Mouse (Mus musculus) ES-CJ7 (cell line): Measurements from ENCODE around the gene Gpatch8.

Source experiments
- DNase-seq: peaks from one replicate; pipeline ENCODE4 v3.0.0; 2011; ENCODE audit warnings: low read depth, low spot score

Gene Gpatch8

DNA sequence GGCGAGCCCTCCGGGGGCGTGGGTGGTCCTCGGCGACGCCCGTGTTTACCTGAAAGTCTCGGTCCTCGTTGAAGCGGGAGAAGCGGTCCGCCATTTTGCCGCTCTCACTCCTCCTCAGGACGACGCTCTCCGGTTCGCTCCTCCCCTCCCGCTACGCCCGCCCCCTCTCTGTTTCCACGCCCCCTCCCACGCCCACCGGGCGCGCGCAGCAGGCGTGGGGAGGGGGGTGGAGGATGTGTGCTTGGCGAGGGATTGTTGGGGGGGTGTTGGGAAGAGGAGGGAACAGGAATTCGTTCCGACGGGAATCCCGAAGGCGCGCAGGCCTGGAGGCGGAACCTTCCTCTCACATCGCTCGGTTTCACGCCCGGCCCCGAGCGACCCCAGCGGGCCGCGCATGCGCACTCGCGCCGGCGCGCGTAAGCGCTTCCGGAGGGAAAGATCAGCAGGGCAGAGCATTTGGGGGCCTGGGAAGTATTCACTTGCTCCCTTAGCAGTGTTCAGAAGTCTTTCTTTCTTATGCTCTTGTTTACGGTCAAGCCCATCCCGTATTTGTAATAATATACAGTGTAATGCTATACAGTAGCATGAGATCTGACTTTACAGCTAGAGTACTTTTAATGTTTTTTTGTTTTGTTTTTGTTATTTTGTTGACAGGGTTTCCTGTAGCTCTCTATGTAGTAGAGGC lies at the start of gene Gpatch8:
Gpatch8 (minus strand) TSS at position 362 of the 685 bp plus-strand sequence.
- peak; percentile 99 for DNase-seq

DNA sequence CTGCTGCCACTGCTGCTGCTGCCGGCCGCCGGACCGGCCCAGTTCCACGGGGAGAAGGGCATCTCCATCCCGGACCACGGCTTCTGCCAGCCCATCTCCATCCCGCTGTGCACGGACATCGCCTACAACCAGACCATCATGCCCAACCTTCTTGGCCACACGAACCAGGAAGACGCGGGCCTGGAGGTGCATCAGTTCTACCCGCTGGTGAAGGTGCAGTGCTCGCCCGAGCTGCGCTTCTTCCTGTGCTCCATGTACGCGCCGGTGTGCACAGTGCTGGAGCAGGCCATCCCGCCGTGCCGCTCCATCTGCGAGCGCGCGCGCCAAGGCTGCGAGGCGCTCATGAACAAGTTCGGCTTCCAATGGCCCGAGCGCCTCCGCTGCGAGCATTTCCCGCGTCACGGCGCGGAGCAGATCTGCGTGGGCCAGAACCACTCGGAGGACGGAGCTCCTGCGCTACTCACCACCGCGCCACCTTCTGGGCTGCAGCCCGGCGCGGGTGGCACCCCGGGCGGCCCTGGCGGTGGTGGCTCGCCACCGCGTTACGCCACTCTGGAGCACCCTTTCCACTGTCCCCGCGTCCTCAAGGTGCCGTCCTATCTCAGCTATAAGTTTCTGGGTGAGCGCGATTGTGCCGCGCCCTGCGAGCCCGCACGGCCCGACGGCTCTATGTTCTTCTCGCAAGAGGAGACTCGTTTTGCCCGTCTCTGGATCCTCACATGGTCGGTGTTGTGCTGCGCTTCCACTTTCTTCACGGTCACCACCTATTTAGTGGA lies 48.8 kb upstream of the Gpatch8 start:
- DNase-seq: peak; percentile 70

DNA sequence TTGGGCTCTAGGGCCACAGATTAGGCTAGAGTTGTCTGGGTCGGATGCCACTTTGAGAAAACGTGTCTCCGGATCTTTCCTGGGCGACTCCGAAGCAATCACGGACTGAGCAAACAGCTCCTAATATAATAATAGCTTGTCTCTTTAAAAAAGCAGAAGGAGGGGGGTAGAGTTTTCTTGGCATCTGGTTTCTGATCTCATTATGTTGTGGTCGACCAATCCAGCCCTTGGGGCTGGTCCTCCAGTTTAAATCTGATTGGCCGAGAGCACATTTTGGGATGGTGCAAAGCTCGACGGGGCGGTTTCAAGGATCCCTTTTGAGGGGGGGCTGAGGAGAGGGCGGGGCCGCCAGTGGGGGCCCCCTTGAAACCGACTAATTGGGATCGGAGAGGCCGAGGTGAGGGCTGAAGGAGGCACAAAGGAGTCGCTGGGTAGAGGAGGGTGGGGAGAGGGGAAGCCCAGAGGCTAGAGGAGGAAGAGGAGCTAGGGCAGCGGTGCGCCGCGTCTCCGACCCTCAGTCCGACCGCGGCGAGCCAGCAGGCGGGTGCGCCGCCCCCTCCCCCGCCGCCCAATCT lies 47.9 kb upstream of the Gpatch8 start, which contains the start of gene Fzd2:
Fzd2 (plus strand) TSS at position 387 of the 575 bp plus-strand sequence.
- peak; percentile 96 for DNase-seq

DNA sequence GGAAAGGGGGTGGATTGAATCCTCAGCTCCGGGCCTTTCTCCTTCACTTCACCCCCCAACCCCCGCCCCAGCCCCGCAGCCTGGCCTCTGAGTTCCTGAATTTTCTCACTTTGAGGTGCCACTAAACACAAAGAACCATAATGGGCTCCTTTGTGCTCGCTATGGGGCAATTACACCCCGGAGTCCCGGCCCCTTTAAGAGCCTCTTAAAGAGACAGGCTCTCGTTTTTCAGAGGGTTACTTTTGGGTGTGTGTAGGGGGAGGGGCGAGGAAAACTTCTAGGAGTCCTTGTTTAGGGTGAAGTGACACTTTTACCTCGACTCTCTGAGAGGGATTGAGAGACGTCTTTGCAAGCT lies 47.3 kb upstream of the Gpatch8 start:
- DNase-seq: peak; percentile 92

DNA sequence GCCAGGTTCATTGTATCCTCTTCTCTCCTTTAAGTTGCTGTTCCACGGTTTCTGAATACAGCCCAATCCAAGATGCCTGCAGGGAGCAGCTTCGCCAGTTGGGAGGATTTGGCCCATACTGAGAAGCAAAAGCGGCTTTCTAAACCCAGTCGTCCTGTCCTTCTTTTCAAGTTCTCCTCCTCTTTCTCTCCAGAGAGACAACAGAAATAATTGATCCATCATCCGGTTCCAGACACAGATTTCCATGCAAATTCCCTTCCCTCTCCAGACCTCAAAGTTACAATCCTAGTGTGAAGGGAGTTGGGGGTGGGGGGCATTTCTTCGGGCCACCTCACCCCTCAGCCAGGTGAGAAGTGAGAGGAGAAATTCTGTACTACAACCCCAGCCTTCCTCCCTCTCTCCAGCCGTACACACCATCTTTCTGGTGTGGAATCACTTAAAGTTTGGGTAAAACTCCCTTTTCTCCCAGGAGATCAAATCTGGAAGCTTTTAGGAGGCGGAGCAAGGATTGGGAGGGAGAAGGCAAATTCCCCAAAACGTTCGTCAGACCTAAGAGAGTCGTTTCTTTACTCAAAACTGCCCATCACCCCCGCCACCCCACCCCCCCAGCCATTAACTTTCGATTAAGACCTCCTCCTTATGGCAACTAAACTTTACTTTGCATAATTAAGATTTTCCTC lies 46.8 kb upstream of the Gpatch8 start:
- no peak for DNase-seq

DNA sequence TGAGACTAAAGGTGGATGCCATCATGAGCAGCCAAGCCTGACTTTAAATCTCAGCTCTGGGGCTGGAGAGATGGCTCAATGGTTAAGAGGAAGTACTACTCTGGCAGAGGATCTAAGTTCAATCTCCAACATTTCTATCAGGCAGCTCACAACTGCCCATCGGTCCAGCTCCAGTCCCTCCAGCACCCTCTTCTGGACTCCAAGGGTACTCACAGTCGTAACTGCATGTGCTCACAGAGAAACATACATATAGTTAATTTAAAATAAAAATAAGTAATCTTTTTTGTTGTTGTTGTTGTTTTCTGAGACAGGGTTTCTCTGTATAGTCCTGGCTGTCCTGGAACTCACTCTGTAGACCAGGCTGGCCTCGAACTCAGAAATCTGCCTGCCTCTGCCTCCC lies 43.7 kb upstream of the Gpatch8 start:
- peak; percentile 79 for DNase-seq

DNA sequence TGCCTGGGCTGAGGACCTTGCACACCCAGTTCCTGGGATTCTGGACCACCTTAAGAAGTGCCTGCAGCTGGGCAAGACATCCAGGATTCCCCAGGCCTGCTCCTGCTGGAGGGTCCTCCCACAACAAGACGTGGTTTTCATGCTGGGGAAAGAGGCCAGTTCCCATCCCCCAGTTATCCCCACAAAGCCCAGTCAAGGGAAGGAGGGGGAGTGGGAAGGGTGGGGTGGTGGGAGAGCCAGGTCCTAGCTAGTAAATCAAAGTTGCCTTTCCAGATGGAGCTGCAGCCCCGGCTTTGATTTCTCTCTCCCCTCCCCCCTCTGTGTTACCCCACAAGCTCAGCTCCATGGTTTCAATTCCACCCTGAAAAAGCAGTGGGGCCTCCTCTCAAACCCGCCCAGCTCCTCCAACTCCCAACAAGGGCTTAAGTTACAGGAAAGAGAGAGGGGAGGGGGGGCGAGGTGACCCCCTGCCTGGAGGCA lies 39.2 kb upstream of the Gpatch8 start:
- peak; percentile 66 for DNase-seq

DNA sequence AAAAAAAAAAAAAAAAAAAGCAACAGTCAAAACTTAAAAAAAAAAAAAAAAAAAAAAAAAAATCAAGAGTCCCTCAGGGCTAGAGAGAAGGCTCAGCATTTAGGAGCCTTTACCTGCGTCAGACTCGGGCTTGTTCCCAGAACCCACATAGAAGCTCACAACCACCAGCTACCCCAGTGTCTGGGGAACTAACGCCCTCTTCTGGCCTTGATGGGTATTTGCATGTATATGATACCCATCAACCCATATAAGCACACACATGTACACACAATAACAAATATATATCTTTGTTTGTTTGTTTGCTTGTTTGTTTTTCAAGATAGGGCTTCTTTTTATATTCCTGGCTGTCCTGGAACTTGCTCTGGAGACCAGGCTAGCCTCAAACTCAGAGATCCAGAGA lies 31.4 kb upstream of the Gpatch8 start:
- peak; percentile 48 for DNase-seq

DNA sequence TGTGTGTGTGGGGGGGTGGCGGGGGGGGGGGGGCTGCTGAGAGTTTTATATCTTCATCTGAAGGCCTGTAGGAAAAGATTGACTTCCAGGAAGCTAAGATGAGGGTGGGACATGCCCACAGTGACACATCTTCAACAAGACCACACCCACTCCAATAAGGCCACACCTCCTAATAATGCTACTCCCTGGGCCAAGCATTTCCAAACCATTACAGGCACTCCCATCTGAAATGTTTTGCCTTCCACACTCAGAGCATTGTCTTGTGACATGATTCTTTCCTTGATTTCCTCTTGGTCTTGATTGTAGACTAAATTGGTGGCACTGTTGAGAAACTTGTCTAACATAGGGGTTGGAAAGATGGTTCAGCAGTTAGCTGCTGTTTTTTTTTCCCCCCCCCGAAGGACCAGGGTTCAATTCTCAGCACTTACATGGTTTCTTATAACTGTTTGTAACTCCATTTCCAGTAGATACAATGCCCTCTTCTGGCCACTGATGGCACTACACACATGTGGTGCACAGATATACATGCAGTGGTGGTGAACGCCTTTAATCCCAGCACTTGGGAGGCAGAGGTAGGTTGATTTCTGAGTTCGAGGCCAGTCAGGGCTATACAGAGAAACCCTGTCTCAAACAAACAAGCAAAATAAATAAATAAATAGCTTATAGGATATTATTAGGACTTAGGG lies 30.4 kb upstream of the Gpatch8 start:
- peak; percentile 78 for DNase-seq

DNA sequence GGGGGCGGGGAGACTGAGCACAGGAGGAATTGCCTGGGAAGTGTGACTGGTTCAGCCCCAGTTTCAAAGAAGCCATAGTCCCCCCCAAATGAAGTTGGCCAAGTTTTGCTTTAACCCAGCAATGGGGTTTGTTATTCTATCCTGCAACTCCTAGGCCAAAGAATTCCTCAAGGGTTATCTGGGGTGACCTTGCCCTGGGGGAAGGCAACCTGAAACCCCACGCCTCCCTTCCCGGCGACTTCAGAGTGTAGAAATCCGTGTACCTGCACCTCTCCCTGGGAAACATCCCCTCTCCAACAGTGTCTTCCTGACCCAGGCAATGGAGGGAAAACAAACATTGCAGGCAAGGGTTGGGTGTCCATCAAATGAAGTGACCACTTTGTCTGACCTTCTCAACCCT lies 26.5 kb upstream of the Gpatch8 start:
- DNase-seq: peak; percentile 78

DNA sequence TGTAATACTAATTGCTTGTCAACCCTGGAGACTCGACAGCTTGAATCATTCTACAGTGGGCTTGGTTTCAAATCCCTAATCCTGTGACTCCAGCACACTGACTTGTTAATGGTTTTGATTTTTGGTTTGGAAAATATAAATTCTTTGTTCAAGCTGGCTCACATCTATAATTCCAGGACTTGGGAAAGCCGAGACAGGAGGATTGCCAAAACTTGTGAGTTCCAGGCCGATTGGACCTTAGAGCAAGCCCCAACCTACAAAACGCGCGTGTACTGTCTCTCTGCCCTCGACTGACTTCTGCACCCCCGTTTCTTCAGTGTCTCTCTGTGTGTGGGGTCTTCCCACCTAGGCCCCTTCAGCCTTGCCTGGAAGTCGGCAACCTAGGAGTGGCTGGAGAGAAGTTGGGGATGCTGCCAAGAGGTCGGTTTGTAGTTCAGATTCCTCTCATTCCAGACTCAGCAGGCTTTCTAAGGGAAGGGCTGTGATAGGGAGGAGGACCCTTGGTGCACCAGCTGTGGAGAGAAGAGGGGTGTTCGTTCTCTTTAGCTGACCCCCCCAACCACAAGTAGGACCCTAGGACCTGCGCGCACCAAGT lies 25.9 kb upstream of the Gpatch8 start:
- peak; percentile 87 for DNase-seq

DNA sequence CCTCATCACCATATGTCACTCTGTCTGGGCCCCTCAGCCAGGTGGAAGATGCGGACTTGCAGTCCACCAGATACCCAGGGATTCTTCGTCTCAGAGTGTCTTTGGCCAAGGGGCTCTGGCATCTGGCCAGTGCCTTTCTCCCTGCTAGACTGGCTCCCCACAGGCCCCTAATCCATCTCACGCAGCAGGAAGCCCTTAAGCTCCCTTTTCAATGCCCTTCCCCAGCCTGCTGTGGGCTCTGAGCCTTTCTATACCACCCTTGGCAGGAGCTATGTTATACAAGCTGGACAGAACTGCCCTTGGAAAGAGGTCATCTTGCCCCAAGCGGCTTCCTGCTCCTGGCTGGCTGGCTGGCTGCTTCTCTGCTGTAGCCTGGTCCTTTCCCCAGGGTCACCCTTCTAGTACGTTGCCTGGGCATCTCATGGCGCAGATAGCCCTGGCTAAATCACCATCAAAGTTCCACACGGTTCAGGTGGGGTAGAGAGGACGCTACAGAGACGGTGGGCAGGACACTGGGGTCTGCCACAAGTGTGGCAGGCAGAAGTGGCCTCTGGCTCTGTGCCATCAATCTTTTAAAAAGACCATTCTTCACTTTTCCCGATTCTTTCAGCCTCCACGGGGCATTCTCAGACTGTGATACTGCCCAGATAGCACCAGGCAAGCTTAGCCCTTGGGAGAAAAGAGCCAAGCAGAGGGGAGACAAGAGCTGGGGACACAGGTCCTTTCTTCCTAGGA lies 25.3 kb upstream of the Gpatch8 start:
- no peak for DNase-seq

DNA sequence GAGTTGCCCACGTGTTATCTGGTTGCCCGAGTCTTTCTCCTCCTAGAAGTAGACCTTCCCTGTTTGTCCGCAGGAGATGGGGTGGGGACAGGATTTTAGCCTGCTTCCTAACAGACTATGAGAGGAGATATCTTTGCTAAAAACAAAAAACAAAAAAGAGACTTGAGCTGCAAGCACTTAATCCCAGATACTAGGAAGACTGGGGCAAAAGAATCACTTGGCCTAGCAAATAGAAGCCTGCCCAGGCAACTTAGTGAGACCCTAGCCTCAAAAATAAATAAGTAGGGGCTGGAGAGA lies 23.8 kb upstream of the Gpatch8 start:
- DNase-seq: no peak

DNA sequence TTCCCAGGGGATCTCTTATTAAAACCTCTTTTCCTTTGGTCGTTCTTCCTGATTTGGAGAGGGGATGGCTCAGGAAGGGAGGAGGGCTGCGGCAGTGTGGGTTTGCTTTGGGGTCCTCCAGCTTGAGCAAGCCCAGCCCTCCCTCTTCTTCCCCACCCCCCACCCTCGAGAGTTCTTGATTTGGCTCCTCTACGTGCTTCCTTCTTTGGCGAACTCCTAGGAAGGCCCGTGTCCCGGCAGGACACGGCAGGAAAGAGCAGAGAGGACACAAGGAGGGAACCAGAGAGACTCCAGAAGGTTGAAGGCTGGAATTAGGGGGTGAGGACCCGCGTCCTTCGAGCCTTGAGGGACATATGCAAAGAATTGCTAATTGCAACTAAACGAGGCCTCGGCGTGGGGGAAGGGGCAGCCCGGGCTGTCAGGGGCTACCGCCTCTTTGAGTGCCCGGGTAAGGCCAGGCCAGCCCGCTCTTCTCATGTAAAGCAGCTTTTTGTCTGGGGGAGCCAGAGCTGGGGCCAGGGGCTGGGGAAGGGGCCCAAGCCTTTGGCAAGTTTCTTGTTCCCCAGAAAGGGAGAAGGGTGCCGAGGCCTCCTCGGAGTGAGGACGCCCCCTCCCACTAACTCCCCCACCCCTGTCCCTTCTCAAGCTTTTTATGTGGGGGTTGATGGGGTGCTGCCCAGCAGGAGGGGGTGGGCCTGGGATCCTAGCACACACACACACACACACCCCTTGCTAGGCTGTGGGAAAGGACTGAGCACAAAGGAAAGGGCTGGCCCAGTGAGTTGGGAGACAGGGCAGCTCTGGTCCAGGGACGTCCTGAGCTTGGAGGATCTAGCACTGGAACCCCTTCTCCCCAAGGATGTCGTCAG lies 23.2 kb upstream of the Gpatch8 start, which contains the start of gene Gm11627:
Gm11627 (minus strand) TSS at position 297 of the 869 bp plus-strand sequence.
- peak; percentile 81 for DNase-seq

DNA sequence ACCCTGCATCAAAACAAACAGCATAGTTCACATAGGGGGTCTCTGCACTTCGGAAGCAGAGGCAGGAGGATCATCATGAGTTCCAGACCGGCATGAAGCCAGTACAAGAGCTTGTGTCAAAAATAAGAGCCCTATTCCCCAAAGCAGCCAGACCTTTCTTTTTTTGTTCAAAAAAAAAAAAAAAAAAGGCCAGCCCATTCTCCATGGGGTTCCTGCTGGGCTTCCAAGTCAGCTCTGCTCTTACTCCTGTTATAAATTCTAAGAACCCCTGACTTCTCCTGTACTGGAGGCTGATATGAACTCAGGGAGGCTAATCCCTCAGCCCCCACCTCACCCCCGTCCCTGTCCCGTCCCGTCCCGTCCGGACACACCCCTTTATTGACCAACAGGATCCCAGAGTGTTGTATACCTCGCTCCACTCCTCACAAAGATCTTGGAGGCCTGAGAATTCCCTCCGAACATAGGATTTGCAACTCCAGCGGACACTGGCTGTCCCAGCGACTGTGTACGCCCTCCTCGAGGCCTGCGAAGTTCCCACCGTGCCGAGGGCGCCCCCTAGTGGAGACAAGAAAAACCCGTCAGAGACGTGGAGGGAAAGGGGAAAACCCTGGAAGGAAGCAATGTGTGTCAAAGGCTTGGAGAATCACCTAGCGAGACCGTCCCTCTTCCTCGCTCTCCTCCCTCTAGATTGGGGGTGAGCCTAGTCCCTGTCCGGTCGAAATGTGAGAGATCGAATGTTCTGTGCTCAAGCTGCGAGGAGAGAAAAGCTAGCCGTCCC lies 22.3 kb upstream of the Gpatch8 start:
- peak; percentile 95 for DNase-seq

DNA sequence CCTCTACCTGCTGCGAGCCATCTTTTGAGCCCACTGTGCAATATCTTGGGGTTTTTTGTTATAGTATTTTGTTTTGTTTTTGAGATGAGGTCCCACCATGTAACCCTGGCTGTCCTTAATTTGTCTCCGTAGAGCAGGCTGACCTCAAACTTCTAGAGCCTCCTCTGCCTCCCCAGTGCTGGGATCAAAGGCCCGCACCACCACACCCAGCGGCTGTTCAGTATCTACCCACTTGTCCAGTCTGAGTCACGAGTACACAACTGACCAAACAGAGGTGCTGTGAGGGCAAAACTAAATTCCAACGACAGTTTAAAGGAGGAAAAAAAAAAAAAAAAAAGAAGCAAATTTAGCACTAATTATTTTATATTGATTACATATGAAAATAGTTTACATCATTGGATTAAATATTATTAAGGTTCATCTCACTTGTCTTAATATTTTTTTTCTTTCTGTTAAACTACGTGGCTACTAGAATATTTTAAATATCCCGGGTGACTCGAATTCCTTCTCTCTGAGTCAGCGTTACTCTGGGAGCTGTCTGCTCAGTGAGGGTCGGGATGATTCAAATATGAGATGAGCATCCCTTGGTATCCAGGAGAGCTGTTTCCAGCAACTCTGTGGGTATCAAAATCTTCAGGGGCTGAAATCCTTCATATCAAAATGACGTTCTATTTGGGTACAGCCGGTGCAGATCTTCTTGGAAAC lies 20.0 kb upstream of the Gpatch8 start:
- DNase-seq: no peak

DNA sequence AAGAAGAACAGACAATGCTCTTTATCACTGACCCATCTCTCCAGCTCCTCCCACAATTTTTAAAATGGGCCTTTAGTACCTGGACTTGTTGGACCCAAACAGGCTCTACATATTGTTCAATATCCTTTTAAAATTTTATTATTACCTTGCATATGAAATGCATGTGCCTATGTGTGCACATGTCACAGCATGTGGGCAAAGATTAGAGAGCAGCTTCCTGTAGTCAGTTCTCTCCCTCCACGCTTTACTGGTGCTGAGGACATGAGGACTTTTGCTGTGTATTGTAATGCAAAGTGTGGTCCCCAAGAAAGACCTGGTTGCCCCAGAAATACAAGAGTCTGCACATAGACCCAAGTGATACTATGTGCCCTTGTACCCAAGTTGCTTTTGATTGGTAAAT lies 18.8 kb upstream of the Gpatch8 start:
- no peak for DNase-seq
